ENCODE assay signal across 30 mouse cellular contexts in genomic region chr13:58896254-58896910, GRCm38 (mm10).
DNase-seq lines count a peak whose midpoint lies in the region; ATAC-seq and TF ChIP-seq lines count a peak whose summit lies in the region.
"Had no signal": no experiment of that assay in that cellular context is flagged by ENCODE, and none has a peak within 500 bp of the region (broad histone marks: within the 10 kb centered on the region; RNA-seq: fewer than 3 reads in every experiment).

No protein-coding gene starts in this region.

- H3K27ac ChIP-seq in intestine, embryonic 15.5 days = no peak overlapping the region
- H3K27ac ChIP-seq in intestine, postnatal 0 days (ENCODE audit: low read depth, low read length) = peak overlapping the region; percentile 46
- no peak overlapping the region for H3K27ac ChIP-seq in gastrocnemius, adult 2 months
- H3K27ac ChIP-seq: embryonic facial prominence, embryonic 13.5 days; embryonic facial prominence, embryonic 15.5 days; forebrain, embryonic 10.5 days; forebrain, embryonic 12.5 days had no signal

- no peak for TF ChIP-seq CTCF in intestine, postnatal 0 days (IDR thresholded peaks at IDR 0.05; ENCODE audit: low read depth)
- TF ChIP-seq CTCF in gastrocnemius, adult 2 months (IDR thresholded peaks at IDR 0.05) = no peak

- 55% methylated on average over 12 of the region's 12 CpGs for WGBS in intestine, embryonic 15.5 days
- 35% methylated on average over 12 of the region's 12 CpGs for WGBS in intestine, postnatal 0 days

- peak; percentile 36; the same call in 1 of the 2 replicates for ATAC-seq in frontal cortex, adult (ENCODE audit: low TSS enrichment)
- ATAC-seq in intestine, embryonic 15.5 days = peak; percentile 89
- ATAC-seq in intestine, postnatal 0 days = peak; percentile 83
- ATAC-seq: activated CD4-positive, CD25-positive, alpha-beta regulatory T cell, adult 4 months; CD4-positive, CD25-positive, alpha-beta regulatory T cell, adult 4 months; forebrain, embryonic 14.5 days; Patski had no signal

- H3K4me2 ChIP-seq in intestine, embryonic 15.5 days (replicated peaks) = peak overlapping the region; percentile 24; the same call in 1 of the 2 replicates
- peak overlapping the region; percentile 35 for H3K4me2 ChIP-seq in intestine, postnatal 0 days (replicated peaks; ENCODE audit: low read depth)
- H3K4me2 ChIP-seq: embryonic facial prominence, embryonic 13.5 days; embryonic facial prominence, embryonic 15.5 days; forebrain, embryonic 12.5 days had no signal

- no peak overlapping the region for H3K4me3 ChIP-seq in intestine, embryonic 15.5 days (replicated peaks)
- H3K4me3 ChIP-seq in intestine, postnatal 0 days (ENCODE audit: low read depth, low read length) = no peak overlapping the region
- H3K4me3 ChIP-seq in gastrocnemius, adult 2 months = no peak overlapping the region
- H3K4me3 ChIP-seq: embryonic facial prominence, embryonic 13.5 days; embryonic facial prominence, embryonic 15.5 days; erythroblast, embryonic 14.5 days; forebrain, embryonic 10.5 days; forebrain, embryonic 12.5 days had no signal

- no peak overlapping the region for H3K9ac ChIP-seq in intestine, embryonic 15.5 days
- no peak overlapping the region for H3K9ac ChIP-seq in intestine, postnatal 0 days (ENCODE audit: low read depth, low read length)
- H3K9ac ChIP-seq: embryonic facial prominence, embryonic 13.5 days; embryonic facial prominence, embryonic 15.5 days; forebrain, embryonic 12.5 days had no signal

- no peak for DNase-seq in frontal cortex, postnatal 25 days (ENCODE audit: low spot score in 2 of 2)
- DNase-seq in skeletal muscle tissue, adult 2 months (ENCODE audit: low read depth, low spot score) = peak; percentile 10
- no peak for DNase-seq in spleen, postnatal 4 days (ENCODE audit: low spot score in 2 of 2)
- DNase-seq in gastrocnemius, adult 2 months = no peak
- no peak for DNase-seq in layer of hippocampus, adult 9-11 months
- DNase-seq: adrenal gland, adult 8-10 months; adrenal gland, postnatal 14 days; adrenal gland, postnatal 36 days; B cell, adult 2 months; cerebellum, adult 11 months; cerebellum, adult 18-20 months; cerebellum, adult 8-10 months; cerebellum, adult 9-11 months; cerebellum, postnatal 14 days; cerebellum, postnatal 36 days; embryo, embryonic 11 days had no signal

- H3K36me3 ChIP-seq in intestine, embryonic 15.5 days = no peaks in the 10 kb centered on the region
- no peaks in the 10 kb centered on the region for H3K36me3 ChIP-seq in intestine, postnatal 0 days (ENCODE audit: control insufficient read depth, insufficient read depth)
- H3K36me3 ChIP-seq: embryonic facial prominence, embryonic 13.5 days; embryonic facial prominence, embryonic 15.5 days; G1E had no signal

- intact Hi-C loops in gastrocnemius, adult 2 months (cut with DNase I) = loop anchor here (10.0 kb wide), 1 partner anchor 118 kb away; no protein-coding TSS in a partner anchor

- H3K27me3 ChIP-seq in intestine, embryonic 15.5 days (replicated peaks) = no peaks in the 10 kb centered on the region
- H3K27me3 ChIP-seq in intestine, postnatal 0 days (replicated peaks; ENCODE audit: control insufficient read depth, insufficient read depth, low read length) = no peaks in the 10 kb centered on the region
- H3K27me3 ChIP-seq: CH12.LX; embryonic facial prominence, embryonic 13.5 days; embryonic facial prominence, embryonic 15.5 days; forebrain, embryonic 12.5 days; Patski had no signal

- H3K4me1 ChIP-seq in intestine, embryonic 15.5 days (replicated peaks) = no peaks in the 10 kb centered on the region
- H3K4me1 ChIP-seq in intestine, postnatal 0 days (replicated peaks; ENCODE audit: control insufficient read depth, insufficient read depth, low read length) = no peaks in the 10 kb centered on the region
- H3K4me1 ChIP-seq: embryonic facial prominence, embryonic 13.5 days; embryonic facial prominence, embryonic 15.5 days; forebrain, embryonic 12.5 days had no signal

- no peaks in the 10 kb centered on the region for H3K9me3 ChIP-seq in intestine, embryonic 15.5 days
- no peaks in the 10 kb centered on the region for H3K9me3 ChIP-seq in intestine, postnatal 0 days (ENCODE audit: control insufficient read depth)
- H3K9me3 ChIP-seq: embryonic facial prominence, embryonic 13.5 days; embryonic facial prominence, embryonic 15.5 days had no signal

Comparison
In these comparisons a context has a peak if more than half of its experiments do, and no peak if none do; other contexts are left out.
1. ATAC-seq: peak in every context shown above with its lines; median percentile 89 in intestine, embryonic 15.5 days; 83 in intestine, postnatal 0 days; 36 in frontal cortex, adult.